Mouse (Mus musculus): ENCODE measurements around the gene Cav2.

The Cav2 gene

GRCm38 (mm10) chr6:17280939-17281756 is at the start of gene Cav2:
Gene Cav2 (plus strand): TSS chr6:17281185.
- peak; percentile 80 for DNase-seq (ENCODE audit: low spot score)

DNA sequence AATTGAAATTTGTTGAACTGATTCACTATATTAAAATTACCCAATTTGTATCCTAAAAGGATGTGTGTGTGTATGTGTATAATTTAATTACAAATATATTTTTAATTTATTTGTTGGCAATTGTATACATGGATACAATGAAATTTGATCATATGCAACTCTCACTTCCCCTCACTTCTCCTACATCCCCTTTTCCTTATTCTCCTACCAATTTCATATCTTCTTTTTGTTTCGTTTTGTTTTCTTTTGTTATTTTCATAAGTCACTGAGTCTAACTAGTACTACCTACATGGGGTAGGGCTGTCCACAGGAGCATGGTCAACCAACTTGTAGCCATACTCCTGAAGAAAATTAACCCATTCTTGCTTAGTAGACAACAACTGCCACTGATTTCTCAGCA is 41.3 kb upstream of the Cav2 start:
- no peak for DNase-seq (ENCODE audit: low spot score)

DNA sequence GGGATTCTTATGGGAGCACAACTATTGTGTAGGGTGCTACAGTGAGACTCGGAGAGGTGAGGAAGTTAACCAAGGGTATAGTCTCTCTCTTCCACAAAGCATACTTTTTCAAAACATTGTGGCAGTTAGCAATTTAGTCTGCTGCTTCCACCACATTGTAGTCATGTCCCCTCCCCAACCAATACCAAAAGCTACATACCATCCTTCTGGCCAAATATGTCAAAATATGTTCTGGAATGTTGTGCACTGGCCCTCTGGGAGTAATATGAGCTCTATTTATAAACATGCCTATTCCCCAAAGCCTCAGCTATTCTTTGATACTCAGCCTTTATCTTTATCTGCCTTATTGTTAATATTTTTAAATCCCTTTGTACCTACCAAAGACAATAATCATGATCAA is 40.0 kb upstream of the Cav2 start:
- DNase-seq (ENCODE audit: low spot score) = no peak

DNA sequence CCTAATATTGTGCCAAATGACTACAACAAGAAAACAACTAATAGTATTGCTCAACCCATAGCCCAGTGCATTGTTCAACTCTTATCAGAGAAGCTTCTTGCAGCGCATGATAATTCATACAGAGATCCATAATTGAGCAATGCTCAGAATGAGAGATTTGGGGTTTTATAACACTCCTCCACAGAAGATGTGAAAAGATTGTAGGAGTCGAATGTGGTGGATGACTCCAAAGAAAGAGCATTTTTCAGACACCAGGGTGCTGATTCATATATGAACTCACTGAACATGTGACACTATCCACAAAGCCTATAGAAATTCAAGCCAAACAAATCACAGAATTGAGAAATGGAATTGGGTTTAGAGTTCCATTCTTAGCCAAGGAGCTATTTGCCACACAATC is 34.0 kb upstream of the Cav2 start:
- no peak for DNase-seq (ENCODE audit: low spot score)

DNA sequence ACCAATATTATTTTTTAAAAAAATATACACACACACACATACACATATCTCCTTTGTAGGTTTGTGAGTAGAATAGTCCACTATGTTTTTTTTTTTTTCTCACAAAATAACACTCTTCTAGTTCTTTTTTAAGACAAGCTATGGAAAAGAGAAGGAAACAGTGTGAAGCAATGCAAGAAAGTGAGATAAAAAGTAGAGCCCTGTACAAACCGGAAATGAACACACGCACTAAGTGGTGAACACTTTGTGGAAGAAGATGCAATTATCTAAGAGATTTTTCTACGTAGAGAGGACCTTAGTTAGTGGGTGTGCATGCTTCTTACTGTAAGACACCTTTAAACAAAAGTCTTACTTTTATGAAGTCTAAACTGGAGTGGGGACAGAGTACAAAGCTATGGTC is 33.3 kb upstream of the Cav2 start:
- DNase-seq (ENCODE audit: low spot score) = no peak

- no peak for DNase-seq (ENCODE audit: low spot score)
Measured at GRCm38 (mm10) chr6:17248241-17248640, 32.7 kb upstream of the Cav2 start.

- no peak for DNase-seq (ENCODE audit: low spot score)
Measured at GRCm38 (mm10) chr6:17251958-17252357, 29.0 kb upstream of the Cav2 start.

DNA sequence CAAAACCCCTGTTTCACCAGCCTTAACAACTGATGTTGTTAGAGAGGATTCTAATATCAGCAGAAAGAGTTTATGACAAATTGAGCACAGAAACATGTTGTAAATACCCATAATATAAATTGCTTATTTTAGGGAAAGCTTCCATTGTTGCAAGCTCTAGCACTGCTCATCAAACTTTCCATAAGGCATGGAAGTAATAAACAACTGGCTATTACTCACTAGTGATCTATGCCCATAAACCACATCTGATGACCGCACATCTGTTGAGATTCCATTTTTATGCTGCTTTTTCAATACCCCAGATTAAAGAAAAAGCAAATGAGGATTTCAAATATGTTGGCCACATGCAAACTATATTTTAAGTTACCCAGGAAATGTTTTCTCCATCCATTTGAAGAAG is 22.8 kb upstream of the Cav2 start:
- DNase-seq (ENCODE audit: low spot score) = no peak

GRCm38 (mm10) chr6:17258911-17259310 is 22.1 kb upstream of the Cav2 start:
- DNase-seq (ENCODE audit: low spot score) = no peak

DNA sequence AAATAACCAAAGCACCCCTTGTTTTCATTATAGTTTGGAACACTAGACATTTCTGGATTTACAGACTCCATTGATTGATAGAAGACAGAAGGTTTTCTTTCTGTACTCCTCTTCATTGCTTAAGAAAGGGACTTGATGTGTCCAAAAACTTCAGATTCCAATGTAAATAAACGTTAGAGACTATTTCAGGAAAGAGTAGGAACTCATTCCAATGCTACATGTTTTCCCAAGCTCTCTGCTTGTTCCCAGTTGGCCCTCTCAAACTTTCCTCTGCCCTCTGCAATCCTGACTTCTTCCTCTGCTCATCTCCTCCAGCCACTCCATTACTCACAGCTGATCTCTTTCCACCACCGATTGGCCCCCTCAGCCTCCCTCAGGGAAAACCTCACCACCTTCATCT is 18.2 kb upstream of the Cav2 start:
- no peak for DNase-seq (ENCODE audit: low spot score)

- no peak for DNase-seq (ENCODE audit: low spot score)
Measured at GRCm38 (mm10) chr6:17265043-17265442, 15.9 kb upstream of the Cav2 start.

DNA sequence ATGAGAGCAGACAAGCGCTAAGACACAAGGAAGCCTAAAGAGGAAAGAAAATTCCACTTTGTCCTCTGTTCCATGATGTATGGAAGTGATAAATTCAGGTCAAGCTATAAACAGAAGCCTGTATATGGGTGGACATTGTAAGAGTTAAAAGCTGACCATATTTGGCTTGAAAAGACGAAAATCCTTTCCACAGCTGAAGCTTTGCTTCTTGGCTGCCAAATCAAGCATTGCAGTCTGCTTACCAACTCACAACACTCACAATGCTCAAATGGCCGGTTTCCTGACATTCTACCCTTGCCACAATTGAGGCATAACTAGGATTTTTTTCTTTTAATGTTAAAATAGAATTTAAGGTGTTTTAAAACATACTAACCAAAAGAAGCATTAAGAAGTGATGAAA is 14.5 kb upstream of the Cav2 start:
- DNase-seq (ENCODE audit: low spot score) = no peak

- DNase-seq (ENCODE audit: low spot score) = no peak
Measured at GRCm38 (mm10) chr6:17278366-17278765, 2.6 kb upstream of the Cav2 start.

DNA sequence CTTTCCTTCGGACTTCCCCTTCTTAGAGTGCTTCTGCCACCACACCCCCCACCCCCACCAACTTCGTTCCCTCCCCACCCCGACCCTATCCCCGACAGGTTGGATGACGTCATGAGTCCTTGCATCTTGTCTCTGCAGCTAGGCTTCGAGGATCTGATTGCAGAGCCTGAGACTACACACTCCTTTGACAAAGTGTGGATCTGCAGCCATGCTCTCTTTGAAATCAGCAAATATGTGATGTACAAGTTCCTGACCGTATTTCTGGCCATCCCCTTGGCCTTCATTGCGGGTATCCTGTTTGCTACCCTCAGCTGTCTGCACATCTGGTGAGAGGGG is 740 bp downstream of the Cav2 start:
- DNase-seq (ENCODE audit: low spot score) = peak; percentile 13

- DNase-seq (ENCODE audit: low spot score) = peak; percentile 30
Measured at GRCm38 (mm10) chr6:17282159-17282558, 1.2 kb downstream of the Cav2 start.

- no peak for DNase-seq (ENCODE audit: low spot score)
Measured at GRCm38 (mm10) chr6:17283834-17284233, 2.8 kb downstream of the Cav2 start.

DNA sequence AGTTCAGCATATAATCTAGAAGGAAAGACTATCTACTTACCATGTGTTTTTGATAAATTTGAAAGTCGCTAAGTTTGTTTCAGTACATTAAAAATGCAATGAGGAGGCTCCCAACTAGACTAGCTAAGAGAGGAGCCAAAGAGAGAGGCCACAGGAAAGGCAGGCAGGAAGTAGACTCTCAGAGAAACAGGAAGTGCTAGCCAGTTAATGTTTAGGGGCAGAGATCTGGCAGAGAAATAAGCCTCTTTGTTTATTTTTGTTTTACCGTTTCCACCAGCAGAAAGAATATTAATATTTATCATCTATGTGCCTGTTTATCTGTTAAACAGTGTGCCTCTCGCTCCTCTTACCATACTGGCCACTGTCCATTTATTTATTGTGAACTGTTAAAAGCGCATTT is 5.4 kb downstream of the Cav2 start:
- DNase-seq (ENCODE audit: low spot score) = no peak

- DNase-seq (ENCODE audit: low spot score) = no peak
Measured at GRCm38 (mm10) chr6:17295116-17295515, 14.1 kb downstream of the Cav2 start.

DNA sequence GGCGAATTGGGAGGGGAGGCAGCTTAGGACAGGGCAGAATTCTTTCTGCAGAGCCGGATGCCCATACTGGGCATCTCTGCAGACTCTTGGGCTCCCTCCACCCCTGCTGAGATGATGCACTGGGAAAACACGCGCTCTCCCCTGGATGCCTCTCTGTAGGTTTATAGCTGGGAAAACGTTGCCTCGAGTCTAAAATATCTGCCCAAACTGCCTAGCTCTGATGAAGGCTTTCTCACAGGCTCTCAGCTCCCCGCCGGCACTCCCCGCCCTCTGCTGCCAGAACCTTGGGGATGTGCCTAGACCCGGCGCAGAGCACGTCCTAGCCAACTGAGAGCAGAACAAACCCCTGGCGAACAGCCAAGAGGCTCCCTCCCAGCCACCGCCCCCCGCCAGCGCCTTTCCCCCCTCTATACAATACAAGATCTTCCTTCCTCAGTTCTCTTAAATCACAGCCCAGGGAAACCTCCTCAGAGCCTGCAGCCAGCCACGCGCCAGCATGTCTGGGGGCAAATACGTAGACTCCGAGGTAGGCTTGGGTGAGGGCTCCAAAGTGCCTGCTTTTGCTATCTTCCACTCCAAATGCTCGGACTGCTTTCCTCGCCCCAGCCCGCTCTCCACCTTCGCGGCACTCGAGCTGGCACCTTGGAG is 25.1 kb downstream of the Cav2 start, which contains the start of gene Cav1:
Gene Cav1 (plus strand): TSS at position 382 of the 648 bp plus-strand sequence.
- DNase-seq (ENCODE audit: low spot score) = peak; percentile 72

- peak; percentile 29 for DNase-seq (ENCODE audit: low spot score)
Measured at GRCm38 (mm10) chr6:17306602-17307325, 25.8 kb downstream of the Cav2 start.

- DNase-seq (ENCODE audit: low spot score) = peak; percentile 73
Measured at GRCm38 (mm10) chr6:17307461-17308115, 26.6 kb downstream of the Cav2 start.

DNA sequence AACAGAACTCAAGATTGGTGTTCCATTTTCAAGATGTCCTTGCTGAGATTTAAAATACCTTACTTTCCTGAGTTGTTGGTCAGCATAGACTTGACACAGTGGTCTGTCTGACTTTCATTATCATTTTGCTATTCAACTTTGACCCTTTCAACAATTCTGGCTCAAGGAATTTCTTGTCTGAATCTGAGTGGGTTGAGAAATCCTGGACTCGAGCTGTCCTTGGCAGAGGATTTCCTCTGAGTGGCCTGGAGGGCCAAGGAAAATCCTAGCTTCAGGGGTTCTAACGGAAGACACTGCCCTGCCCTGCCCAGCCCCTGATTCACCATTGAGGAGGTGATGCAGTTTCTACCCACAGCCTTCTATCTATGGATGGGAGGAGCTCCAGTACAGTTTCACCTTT is 27.7 kb downstream of the Cav2 start:
- DNase-seq (ENCODE audit: low spot score) = no peak

DNA sequence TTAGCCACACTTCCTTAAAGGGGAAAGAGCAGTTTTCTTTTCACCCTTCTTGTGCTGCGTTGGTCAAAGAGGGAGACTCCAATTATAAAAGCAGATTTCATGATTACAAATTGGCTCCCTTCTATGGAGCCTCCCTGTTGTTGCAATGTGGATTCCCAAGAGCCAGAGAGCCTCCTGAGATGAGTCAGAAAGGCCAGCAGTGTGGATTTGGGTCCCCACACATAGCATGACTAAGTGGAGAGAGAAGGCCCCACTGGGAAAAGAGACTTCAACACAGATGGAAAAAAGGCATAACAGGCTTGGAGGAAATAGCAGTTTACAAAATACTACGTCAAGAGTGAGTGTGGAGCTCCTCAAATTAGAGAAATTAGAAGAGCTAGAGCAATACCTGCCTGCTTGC is 28.3 kb downstream of the Cav2 start:
- DNase-seq (ENCODE audit: low spot score) = no peak
